Mouse (Mus musculus): ENCODE measurements around the gene Sept6.
"Not testable (repeated sequence)": the region's sequence is repeated elsewhere in the genome, so short reads cannot be mapped to it uniquely, and the experiment has no call there.

The Sept6 gene

DNA sequence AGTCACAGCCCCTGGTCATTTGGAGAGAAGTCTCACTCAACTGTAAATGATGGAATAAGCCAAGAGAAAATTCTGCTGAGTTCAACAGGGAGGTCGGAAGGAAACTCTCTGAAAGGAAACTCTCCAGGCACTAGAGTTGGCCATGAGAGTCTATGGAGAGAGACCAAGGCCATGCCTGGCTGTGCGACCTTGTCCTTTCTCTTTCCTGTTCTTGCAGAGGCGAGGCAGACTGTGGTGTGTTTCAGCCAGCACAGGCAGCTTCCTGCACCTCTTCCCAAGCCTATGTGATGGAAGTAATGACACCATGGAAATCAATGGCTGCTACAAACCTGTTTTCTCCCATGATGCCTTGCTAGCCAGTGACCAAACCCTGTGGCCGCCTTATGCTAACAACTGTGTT, 20.4 kb downstream of the Sept6 start:
- CTCF ChIA-PET: no interaction called here

DNA sequence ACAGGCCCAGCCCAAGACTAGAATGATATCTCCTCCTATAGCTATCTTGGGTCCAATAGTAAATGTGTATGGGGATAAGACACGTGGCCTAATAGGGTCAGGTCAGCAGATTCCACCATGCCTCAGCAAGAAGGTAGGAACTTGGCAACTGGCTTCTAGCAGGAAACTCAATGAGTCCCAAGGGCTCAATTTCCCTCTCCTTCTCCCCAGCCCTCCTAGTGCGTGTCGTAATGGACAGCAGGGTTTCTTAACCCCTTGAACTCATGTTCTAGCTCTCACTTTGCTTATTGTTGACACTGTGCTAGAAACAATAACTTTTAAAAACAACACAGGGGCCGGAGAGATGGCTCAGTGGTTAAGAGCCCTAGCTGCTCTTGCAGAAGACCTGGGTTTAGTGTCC, 22.1 kb downstream of the Sept6 start:
- CTCF ChIA-PET: no interaction called here

DNA sequence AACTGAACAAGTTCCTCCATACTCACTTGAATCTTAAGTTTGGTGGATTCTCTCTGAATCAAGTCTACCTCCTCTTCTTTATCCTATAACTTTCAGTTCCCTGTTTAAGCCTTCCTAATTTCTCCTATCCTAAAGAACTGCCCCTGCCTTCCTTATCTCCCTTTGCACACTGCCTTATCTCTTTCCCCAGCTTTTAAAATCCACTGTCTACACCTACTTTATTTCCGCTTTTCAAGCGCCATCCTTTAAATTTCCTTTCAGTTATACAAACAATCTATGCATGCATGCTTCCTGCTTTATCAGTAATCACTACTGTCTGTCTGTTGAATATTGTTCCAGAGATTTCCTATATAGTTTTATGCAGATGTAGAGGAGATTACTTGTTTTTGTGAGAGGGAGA, 34.9 kb downstream of the Sept6 start:
- CTCF ChIA-PET: no interaction called here

DNA sequence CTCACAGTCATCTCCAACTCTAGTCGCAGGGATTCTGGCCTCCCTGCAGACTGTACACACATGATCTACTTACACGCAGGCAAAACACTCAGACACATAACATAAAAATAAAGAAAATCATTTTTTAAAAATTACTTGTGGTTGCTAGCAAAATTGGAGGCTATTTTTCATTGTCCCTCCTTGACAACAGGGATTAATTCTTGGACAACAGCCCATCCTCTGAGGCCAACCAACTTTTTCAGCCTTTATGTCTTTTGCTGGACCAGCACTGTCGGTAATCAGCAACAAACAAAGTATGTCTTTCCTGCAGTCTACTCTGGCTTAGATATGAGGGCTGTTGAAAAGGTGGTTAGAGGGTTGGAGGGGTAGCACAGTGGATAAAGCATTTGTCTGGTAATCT, 50.5 kb downstream of the Sept6 start:
- CTCF ChIA-PET: no interaction called here

DNA sequence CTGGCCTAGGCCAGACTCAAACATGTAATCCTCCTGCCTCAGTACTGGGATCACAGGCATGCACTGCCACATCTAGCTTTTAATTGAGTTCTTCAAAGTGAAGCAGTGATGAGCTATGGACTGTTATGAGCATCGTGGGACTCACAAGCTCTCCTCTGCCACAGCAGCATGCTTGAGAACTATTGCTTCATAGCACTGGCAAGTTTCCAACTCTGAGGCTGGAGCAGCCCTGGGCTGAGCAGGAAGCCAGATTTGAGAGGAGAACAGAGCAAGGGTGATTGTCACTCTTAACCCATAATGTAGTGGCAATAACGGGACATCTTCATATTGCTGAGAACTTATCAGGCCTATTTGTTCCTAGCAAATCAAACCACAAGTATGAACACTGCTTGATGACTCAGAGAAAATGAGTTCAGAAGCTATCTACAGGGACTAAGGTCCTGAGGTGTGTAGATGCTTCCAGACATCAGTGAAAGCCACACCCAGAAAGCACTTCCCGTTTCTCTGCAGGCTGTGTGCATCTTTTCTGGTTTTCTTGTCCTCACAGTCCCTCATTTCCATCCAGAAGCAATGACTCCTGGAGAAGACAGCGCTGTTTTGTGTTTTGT, 51.7 kb downstream of the Sept6 start:
- CTCF ChIA-PET: interaction anchor here (0.6 kb wide), 1 partner anchor 108 kb away, joined by 3 read pairs; no protein-coding TSS in a partner anchor

DNA sequence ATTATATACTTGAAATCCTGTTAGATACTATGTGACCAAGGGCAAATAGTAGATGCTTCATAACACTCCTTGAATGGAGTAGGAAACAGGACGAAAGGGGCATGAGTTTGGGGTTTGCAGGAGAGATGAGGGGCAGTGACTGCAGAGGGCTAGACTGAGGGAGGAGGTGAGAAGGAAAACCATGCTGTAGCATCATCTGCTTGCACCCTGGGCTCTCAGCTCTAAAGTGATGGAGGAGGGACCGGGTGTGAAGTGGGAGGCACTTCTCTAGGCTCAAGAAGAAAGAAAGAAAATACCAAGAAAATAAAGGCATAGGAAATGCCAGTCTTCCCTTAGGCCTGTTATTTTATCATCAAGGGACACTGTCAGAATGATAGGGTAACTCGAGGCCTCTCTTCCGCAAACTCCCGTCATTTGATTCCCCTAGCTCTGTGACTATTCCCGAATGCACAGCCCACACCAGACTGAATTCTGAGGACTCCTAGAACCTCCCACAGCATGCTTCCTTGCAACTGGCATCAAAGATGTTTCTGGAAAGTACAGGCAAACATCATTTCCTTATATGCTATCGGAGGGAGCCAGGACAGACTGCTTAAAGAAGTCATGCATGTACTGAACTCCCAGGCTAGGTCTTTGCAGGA, 56.1 kb downstream of the Sept6 start:
- CTCF ChIA-PET: no interaction called here

DNA sequence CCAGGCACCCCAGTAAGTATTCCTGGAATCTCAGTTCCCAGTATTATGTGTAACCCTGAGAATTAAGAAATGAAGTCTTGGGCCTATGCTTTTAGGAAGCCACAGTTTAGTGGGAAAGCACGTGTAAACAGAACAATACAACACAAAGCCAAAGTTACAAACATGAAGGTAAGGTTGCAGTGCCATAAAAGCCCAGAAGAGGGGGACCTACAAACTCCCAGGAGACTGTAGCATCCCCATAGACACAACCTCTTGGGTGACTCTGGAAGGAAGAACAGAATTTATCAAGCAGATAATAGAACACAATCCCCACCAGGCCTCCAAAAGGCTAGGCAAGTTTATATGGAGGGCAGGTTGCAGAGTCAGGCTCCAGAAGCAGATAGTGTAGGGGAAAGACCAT, 61.0 kb downstream of the Sept6 start:
- CTCF ChIA-PET: no interaction called here

DNA sequence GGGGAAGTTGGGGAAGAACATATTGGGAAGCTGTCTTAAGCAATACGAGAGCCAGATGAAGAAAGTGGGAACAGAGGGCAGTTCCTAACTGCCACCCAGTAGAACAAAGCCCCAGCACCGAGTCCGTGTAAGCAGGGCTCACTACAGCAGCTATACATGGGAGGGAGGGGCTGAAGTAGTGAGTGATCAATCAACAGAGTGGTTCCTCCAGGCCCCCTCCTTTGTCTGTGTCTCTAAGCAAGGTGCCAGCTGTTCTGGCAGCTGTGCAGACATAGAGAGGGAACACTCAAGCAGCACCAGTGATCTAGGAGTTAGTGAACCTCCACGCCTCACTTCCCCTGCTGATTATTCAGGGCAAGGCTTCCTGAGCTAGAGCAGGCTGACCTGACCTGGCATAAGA, 61.9 kb downstream of the Sept6 start:
- CTCF ChIA-PET: interaction anchor here (0.5 kb wide), 1 partner anchor 179 kb away, joined by 5 read pairs; no protein-coding TSS in a partner anchor

DNA sequence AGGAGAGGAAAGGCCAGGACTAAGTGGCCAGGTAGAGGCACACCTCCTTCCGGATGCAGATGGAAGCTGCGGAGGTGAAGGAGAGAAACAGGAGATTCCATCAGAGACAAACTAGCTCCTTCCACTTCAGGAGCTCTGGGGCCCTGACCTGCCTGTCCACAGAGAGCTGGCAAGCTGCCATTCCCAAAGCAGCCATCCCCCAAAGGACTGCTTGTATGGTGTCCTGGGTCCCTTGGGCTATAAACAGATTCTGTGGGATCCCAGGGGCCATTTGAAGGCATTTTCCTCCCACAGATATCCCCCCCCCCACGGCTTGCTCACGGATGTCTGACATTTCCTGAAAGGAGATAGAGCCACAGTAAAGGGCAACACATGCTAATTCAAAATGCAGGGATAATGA, 62.8 kb downstream of the Sept6 start:
- CTCF ChIA-PET: no interaction called here

DNA sequence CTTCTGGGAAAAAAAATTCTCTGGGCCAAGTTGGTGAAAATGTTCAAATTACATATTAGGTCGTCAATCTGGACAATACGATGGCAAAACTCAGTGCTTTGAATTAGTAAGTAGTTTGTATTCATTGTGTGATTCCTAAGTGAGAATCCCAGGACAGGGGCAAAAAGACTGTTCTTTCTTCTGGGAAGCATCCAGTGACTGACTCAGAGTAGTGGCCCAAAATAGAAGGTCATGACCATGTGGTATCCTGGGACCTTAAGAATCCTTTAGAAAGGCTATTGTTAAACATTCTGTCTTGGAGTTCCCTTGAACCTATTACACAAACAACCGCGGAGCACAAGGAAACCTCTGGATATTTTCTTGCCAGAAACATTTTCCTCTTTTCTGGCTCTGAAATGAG, 70.2 kb downstream of the Sept6 start:
- CTCF ChIA-PET: no interaction called here

DNA sequence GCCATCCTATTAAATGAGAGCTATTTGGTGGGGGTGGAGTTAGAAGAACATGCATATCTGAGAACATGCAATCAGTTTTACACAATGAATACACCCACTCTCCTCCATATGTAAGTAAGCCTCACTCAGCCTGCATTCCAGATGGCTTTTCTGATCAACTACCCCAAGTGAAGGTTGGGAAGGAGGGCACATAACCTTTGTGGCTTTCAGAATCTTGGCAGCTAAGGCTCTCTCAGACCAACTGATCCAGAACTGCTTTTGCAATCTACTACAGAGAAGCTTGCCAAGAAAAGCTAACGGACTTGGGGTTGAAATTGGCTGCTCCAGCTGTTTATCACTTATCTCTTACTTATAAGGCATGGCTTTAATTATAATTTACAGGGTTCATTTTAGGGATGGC, 73.8 kb downstream of the Sept6 start:
- CTCF ChIA-PET: interaction anchor here (1.0 kb wide), 1 partner anchor 10 kb away, joined by 3 read pairs; no protein-coding TSS in a partner anchor

DNA sequence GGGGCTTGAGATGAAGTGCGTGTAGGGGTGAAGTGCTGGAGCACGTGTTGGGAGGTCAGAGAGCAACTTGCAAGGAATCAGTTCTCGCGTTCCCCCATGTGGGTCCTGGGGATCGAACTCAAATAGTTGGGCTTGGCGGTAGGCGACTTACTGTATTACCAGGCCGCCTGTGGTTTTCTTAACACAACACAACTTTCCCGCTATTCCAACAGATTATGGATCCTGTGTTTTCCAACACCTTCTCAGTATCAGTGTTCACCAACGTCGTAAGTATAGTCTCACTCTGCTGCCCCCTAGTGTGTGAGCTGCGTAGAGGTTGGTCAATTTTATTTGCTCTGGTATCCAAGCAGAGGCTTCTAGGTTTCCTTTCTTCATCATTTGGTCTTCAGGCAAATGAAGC, 80.3 kb downstream of the Sept6 start:
- CTCF ChIA-PET: no interaction called here

DNA sequence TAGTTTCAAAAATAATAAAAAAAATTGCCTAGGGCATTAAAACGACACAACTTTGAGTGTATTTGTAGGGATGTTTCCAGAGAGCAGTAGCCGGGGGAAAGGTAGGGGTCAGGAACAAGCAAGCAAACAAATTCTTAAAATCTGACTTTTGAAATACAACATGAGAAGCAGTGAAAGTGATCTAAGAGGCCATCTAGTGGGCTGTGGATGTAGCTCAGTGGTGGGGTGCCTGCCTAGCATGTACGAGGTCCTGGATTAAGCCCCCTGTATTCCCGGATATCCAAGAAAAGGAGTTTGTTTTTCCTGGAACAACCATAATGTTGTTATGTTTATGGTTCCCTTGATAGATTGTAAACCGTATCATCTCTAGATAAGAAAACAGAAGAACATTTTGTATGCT, 85.1 kb downstream of the Sept6 start:
- CTCF ChIA-PET: interaction anchor here (0.5 kb wide), 1 partner anchor 171 kb away, joined by 4 read pairs; no protein-coding TSS in a partner anchor

DNA sequence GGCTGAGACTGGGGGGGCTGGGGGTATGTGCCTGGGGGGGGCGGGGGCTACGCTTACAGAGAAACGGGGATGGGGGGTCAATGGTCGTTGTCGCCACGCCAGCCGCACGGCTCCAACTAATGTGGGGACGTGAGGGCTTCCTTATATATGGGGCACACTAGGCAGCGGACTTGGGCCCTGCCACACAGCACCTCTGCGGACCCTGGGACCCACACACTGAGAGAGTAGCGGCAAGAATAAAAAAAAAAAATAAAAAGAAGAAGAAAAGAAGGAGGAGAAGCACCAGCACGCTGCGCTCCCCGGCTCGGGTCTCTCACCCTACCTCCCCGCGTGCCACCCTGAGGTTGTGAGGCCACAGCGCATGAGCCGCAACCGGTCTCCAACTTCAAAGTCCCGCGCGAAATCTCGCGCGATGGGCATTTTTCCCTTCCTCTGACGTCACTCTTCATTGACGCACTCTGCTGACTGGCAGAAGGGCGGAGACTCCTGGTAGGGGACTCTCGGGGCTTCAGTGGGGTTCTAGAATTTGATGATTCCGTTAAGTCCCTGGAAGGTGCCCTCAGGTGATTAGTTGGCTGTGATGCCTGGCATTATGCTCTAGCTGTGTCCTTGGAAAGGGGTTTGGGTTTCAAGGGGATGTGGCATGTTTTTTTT, 88.4 kb downstream of the Sept6 start:
- CTCF ChIA-PET: interaction anchor here (0.6 to 0.7 kb wide), 2 partner anchors 44 to 81 kb away, joined by 3 read pairs; no protein-coding TSS in a partner anchor

DNA sequence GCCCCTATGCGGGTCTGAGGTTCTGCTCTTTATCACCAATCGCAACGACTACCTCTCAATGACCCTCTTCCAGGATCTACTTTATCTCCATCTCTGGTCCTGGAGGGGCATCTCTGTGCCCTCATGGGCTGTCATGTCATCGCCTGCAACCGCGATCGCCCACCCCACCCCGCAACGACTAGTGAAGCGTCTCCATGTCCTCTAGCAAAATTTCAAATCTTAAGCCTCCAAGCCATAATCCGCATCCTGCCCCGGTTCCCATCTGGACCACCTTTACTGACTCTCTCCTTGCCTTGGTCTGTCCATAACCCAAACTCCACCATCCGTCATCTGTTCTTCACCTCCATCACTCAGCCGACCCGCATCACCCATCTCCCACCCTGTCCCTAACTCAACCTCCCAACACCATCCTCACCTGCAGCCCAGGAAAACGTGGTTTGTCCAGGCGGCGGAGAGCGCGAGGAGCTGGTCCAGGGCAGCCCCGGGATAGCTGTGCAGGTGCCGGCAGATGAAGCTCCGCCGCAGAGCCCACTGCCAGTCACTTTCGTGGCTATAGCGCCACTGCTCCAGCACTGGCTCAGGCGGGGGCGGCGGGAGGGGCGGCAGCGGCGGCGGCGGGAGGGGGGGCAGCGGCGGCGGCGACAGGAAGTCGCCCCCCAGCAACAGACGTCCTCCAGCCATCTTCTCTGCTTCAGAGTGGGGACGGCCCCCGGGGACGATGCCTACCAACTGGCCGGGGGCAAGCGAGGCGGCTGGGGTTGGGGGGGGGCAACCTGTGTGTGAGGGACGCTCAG, 89.1 kb downstream of the Sept6 start, which contains the start of gene Nkrf:
Gene Nkrf, minus strand, starts transcription at position 579 of the 794 bp plus-strand sequence.
- CTCF ChIA-PET: interaction anchor here (0.7 kb wide), 1 partner anchor 81 kb away, joined by 3 read pairs; no protein-coding TSS in a partner anchor

DNA sequence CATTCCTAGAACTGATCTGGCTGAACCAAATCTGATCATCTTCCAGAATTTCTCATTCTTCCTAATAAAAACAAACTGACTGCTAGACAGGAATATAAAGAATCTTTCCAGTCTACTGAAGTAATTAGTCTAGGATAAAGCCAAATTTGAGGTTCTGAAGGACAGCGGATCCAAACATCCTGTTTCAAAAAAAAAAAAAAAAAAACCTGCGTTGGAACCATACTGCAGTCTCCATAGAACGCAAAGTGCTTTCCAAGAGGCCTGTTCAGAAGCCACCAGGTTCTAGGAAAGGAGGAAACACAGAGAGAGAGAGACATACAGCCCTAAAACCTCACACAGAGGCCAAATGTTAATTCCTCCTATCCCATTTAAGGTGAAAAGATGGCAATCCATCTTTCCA, 89.9 kb downstream of the Sept6 start:
- CTCF ChIA-PET: no interaction called here

DNA sequence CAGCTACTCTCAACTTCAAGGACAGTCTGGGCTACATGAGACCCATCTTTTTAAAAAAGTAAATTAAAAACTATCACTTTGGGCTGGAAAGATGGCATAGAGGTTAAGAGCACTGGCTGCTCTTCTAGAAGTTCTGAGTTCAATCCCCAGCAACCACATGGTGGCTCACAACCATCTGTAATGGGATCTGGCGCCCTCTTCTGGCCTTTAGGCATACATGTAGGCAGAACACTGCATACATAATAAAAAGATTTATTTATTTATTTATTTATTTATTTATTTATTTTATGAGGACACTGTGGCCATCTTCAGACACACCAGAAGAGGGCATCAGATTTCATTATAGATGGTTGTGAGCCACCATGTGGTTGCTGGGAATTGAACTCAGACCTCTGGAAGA, 92.7 kb downstream of the Sept6 start:
- CTCF ChIA-PET: not testable (repeated sequence)

DNA sequence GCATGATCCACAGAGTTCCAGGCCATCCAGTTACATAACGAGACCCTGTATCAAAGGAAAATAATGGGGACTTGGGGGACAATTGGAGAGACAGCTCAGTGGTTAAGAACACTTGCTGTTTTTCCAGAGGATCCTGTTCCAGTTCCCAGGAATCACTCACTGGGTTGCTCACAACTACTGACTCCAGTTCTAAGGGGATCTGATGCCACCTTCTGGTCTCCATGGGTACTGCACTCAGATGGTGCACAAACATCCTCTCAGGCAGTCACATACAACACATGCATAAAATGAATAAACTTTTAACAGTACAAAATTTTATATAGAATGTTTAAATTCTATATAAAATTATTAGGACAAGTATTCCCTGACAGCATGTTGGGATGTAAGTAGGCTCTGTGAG, 106.9 kb downstream of the Sept6 start:
- CTCF ChIA-PET: no interaction called here

DNA sequence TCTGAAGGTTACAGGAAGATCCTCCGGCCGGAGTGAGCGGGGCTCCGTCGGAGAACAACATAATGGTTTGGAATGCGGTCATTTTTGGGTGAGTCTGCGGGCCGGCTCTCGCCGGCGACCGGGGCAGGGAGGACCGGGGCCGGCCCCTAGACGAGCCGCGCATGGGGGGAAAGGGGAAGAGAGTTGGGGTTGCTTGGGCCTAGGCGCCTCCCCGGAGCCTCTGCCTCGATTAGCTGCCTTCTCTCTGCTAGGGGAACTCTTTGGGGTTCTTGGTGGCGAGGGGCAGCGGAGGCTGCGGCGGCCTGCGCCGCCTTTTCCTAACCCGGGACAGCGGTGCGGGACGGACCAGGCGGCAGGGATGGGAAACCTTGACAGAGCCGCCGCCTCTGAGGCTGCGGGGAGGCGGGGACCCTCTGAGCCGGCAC, 116.9 kb downstream of the Sept6 start:
- CTCF ChIA-PET: no interaction called here

DNA sequence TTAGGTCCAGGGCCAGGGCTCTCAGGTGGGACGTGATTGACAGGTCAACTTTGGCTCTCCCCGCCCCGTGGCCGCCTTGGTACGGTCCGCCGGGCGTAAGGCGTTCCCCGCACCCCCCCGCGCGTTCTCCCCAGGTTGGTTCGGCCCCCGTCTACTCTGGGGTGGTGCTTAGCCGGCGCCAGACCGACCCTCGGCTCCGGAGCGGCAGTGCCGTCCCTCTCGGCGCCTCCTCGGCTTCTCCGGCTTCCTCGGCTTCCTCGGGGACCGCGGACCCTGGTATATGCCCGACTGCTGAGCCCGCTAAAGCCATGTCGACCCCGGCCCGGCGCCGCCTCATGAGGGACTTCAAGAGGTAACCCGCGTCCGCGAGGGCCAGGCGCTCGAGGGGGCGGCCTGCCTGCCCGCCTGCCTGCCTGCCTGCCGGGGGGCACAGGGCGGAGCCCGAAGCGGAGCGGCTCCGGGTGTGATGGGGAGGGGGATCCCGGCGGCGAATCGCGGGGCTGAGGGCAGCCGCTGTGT, 117.4 kb downstream of the Sept6 start:
- CTCF ChIA-PET: no interaction called here

DNA sequence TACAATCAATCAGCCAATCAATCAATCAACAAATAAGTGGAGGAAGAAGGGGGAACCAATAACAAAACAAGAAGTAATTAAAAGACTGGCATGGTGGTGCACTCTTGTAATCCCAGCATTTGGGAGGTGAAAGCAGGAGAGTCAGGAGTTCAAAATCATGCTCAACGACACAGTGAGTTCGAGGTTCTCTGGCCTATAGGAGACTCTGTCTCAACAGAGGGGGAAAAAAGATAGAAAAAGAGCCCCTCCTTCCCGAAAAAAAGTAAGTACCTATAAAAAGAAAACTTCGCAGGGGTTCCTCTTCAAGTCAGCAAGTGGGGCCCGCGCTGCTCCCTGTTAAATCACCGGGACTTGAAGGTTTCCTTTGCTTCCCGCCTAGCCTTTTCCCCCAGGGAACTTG, 117.8 kb downstream of the Sept6 start, which contains the start of the genes Ube2a and C330007P06Rik:
Gene Ube2a, plus strand, starts transcription at position 136 of the 400 bp plus-strand sequence.
Gene C330007P06Rik, minus strand, starts transcription at position 347 of the 400 bp plus-strand sequence.
- CTCF ChIA-PET: no interaction called here

DNA sequence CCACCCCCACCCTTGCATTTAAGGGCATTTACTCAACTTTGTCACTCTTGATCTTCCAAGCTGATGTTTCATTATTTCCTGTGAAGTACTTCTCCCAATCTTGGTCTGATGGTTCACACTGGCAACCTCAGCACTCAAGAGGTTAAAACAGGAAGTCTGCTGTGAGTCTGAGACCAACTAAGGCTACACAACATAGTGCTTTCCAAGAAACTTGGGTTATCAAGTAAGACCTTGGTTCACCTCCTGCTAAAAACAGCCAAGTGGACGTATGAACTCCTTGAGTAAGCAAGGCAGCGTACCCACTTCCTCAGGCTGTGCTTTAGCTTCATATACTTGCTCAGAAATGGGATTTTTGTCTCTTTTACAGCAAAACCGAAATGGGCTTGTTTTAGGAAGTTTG, 121.2 kb downstream of the Sept6 start:
- CTCF ChIA-PET: no interaction called here
